Mouse (Mus musculus) forebrain, embryonic 13.5 days (tissue): Measurements from ENCODE around the gene Actr1a. TPM values are rescaled to one million over a fixed set of nuclear protein-coding genes. Genes with fewer than 3 reads are reported as not detected.

Source experiments
- ATAC-seq: fragments of 200-750 bp; cut with Nextera tagmentation; 2 replicates; pipeline ENCODE4 v1.8.0; 2017
- H3K27ac ChIP-seq: fragments of 300-500 bp; sonication (generic); 2 replicates; pipeline ENCODE4 v1.5.1; 2015; ENCODE audit warnings: inconsistent platforms, mild to moderate bottlenecking, moderate library complexity
- H3K27me3 ChIP-seq: fragments of 300-500 bp; sonication (generic); 2 replicates; pipeline ENCODE4 v1.6.1; 2015; ENCODE audit warnings: mild to moderate bottlenecking, inconsistent platforms
- H3K36me3 ChIP-seq: fragments of 300-500 bp; sonication (generic); 2 replicates; pipeline ENCODE4 v1.6.1; 2015; ENCODE audit warnings: mild to moderate bottlenecking, inconsistent platforms; ENCODE audit not compliant: poor library complexity, severe bottlenecking
- H3K4me1 ChIP-seq: fragments of 300-500 bp; sonication (generic); 2 replicates; pipeline ENCODE4 v1.6.1; 2015; ENCODE audit warnings: inconsistent platforms
- H3K4me2 ChIP-seq: fragments of 300-500 bp; sonication (generic); 2 replicates; pipeline ENCODE4 v1.6.1; 2015; ENCODE audit warnings: inconsistent platforms, mild to moderate bottlenecking, moderate library complexity
- H3K4me3 ChIP-seq: fragments of 300-500 bp; sonication (generic); 2 replicates; pipeline ENCODE4 v1.5.1; 2015; ENCODE audit warnings: mild to moderate bottlenecking, inconsistent platforms
- H3K9ac ChIP-seq: fragments of 300-500 bp; sonication (generic); 2 replicates; pipeline ENCODE4 v1.6.1; 2015; ENCODE audit warnings: mild to moderate bottlenecking, inconsistent platforms
- H3K9me3 ChIP-seq: fragments of 300-500 bp; sonication (generic); replicated peaks from 2 replicates; pipeline ENCODE4 v1.6.1; 2016; ENCODE audit warnings: inconsistent platforms
- WGBS: fragments of 180-500 bp; shearing (Covaris S2); methylation state at CpG from one replicate; pipeline ENCODE4 v1.1.7; 2015; 5-methylcytosine and 5-hydroxymethylcytosine counted together
- polyA plus RNA-seq: library from polyadenylated mRNA; unstranded; fragments of >200 nt; fragmentation: Nextera tagmentation; extraction: Ambion mirVana; gene quantifications from 2 replicates; pipeline ENCODE4 v1.2.1, GENCODE M21; 2015

Actr1a gene
- polyA plus RNA-seq: 285 and 307 TPM in 2 replicates

DNA sequence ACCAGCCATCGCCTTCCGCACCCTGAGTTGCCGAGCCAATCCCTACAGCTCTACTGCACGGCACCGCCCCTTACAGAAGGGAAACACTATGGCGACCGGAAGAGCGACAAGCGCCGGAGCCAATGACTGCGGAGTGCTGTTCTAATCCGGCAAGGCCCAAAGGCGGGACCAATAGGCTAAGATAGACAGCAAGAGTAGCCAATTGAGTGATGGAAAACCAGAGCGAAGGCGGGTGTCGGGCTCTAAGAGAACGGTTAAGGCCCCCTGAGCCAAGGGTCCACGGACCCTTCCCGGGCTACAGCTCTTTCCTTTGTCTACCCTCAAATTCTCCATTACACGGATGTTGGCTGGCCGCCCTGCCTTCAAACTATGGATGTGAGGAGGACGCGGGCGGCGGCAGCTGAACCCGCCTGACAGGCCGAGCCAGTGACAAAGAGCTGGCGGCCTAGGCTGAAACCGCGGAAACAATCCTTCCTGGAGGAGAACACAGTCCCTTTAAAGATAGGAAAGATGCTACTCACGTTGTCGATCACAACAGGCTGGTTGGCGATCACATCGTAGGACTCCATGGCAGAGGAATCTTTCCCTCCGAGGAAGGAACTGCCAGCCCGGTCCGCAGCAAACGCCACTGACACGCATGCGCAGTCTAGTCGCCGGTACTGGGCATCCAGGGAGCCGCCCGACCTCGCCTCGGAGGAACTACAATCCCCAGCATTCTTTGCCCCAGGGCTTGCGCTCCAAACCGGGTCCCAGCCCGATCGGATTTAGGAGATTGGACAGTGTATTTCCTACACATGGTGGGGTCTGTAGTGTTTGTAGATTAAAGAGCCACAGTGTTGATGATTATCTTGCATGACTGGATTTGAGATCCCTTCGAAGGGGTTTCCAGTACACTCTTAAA, at the start of gene Actr1a:
Gene Actr1a (minus strand): TSS at position 640 of the 901 bp plus-strand sequence.
- WGBS: under 1% methylated on average over 51 of the region's 51 CpGs
- Histone ChIP-seq H3K9me3 (no peaks in the 10 kb centered on the region), H3K4me2 (peak within 1 kb of the TSS; percentile 91), H3K27me3 (no peaks in the 10 kb centered on the region), H3K4me3 (peak within 1 kb of the TSS; percentile 87), H3K27ac (peak within 1 kb of the TSS; percentile 84), H3K4me1 (peaks cover 50% of the 10 kb centered on the region), H3K9ac (peak within 1 kb of the TSS; percentile 83), H3K36me3 (peaks cover 4% of the 10 kb centered on the region; the same call in 1 of the 2 replicates)
- ATAC-seq: peak; percentile 97

DNA sequence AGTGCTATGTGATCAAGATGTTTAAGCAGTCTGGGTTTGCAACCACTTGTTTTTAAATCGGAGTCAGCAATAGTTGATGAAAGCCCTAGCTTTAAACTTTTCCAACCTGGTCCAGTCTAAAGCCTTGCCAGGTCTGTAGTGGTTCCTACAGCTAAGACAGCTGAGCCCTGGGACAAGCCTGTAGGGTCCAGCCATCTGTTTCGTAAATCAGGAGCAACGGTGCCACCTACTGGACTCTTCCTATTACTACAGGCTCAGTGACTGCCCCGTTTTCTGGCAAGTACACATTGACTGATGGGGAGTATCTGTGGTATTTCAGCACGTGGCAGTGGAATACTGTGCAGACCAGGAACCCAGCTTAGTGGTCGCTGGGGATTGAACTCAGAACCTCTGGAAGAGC, 48.7 kb upstream of the Actr1a start:
- H3K4me2 ChIP-seq: no peak overlapping the region
- no peak overlapping the region for H3K4me3 ChIP-seq
- no peak overlapping the region for H3K9ac ChIP-seq
- peaks cover 47% of the 10 kb centered on the region for H3K4me1 ChIP-seq
- no peaks in the 10 kb centered on the region for H3K36me3 ChIP-seq
- H3K27me3 ChIP-seq: no peaks in the 10 kb centered on the region
- ATAC-seq: peak; percentile 70
- H3K27ac ChIP-seq: peak overlapping the region; percentile 41; the same call in 1 of the 2 replicates
- H3K9me3 ChIP-seq: no peaks in the 10 kb centered on the region
- WGBS: 5% methylated on average over 6 of the region's 6 CpGs

DNA sequence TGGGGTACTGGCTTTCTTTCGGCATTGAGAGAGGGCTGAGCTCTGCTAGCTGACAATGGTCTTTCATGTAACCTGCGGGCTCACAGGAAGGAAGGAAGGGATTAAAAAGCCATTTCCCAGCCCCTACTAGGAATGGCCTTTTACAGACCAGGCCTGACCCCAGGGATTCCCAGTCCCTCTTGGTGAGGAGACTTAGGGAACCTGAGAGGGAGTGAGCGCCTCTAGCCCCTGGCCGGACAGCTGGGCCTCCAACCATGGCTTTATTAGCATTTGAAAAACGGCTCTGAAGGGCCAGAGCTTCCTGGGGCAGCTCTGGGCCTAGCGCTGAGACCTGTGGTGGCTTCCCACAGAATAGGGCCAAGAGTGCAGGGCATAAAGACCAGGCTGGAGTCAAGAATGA, 48.0 kb upstream of the Actr1a start:
- Histone ChIP-seq H3K9me3 (no peaks in the 10 kb centered on the region), H3K4me2 (no peak overlapping the region), H3K4me1 (peaks cover 47% of the 10 kb centered on the region), H3K9ac (0 out of 2 replicates have a peak overlapping the region, but pooled peaks have one; percentile 14), H3K27ac (peak overlapping the region; percentile 41), H3K36me3 (no peaks in the 10 kb centered on the region), H3K4me3 (no peak overlapping the region), H3K27me3 (no peaks in the 10 kb centered on the region)
- WGBS: 6% methylated on average over 6 of the region's 6 CpGs
- ATAC-seq: no peak

DNA sequence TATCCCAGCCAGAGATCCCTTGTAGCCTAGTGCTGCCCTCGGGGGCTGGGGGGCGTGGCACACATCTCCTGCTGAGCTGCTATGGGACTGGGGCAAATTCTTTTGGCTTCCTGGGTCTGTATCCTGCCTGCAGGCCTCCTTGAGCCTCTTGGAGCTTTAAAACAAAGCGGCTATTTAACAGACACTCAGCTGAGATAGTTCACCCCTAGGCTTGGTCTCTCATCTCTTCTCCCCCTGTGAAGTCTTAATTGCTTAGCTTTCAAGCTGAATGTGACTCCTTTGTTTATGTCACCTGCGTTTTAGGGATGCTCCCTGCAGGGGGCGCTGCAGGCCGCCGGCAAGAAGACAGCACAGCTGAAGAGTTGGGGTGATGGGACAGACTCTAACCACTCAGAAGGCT, 39.9 kb upstream of the Actr1a start:
- 0 out of 2 replicates have a peak, but pooled peaks cover 3% of the 10 kb centered on the region for H3K9me3 ChIP-seq
- ATAC-seq: no peak
- H3K4me1 ChIP-seq: peaks cover 19% of the 10 kb centered on the region
- H3K27ac ChIP-seq: 0 out of 2 replicates have a peak overlapping the region, but pooled peaks have one; percentile 14
- H3K4me3 ChIP-seq: no peak overlapping the region
- H3K27me3 ChIP-seq: no peaks in the 10 kb centered on the region
- 0 out of 2 replicates have a peak, but pooled peaks cover 5% of the 10 kb centered on the region for H3K36me3 ChIP-seq
- H3K9ac ChIP-seq: no peak overlapping the region
- WGBS: 5% methylated on average over 7 of the region's 7 CpGs
- H3K4me2 ChIP-seq: no peak overlapping the region

DNA sequence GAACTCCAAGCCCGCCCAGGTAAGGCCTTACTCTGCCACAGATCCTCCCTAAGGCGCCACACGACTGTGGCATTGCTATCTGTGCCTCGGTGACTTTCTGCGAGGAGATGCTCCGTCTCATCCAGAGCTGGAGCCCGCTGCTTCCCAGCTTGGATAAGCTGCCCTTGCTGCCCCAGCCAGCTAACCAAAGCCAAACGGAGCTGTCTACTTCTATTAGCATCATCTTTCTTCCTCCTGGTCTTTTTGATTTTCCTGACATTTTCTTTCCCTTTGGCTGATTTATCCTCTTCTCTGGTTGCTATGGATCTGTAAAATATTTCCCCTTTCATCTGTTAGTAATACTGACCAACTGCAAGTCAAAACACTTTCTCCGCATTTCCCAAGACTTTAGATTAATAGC, 39.0 kb upstream of the Actr1a start:
- H3K27me3 ChIP-seq: no peaks in the 10 kb centered on the region
- H3K36me3 ChIP-seq: 0 out of 2 replicates have a peak, but pooled peaks cover 5% of the 10 kb centered on the region
- no peak overlapping the region for H3K27ac ChIP-seq
- H3K9ac ChIP-seq: no peak overlapping the region
- WGBS: 70% methylated on average over 9 of the region's 9 CpGs
- no peak for ATAC-seq
- H3K4me1 ChIP-seq: peaks cover 19% of the 10 kb centered on the region
- H3K4me2 ChIP-seq: no peak overlapping the region
- H3K4me3 ChIP-seq: no peak overlapping the region
- H3K9me3 ChIP-seq: 0 out of 2 replicates have a peak, but pooled peaks cover 3% of the 10 kb centered on the region

DNA sequence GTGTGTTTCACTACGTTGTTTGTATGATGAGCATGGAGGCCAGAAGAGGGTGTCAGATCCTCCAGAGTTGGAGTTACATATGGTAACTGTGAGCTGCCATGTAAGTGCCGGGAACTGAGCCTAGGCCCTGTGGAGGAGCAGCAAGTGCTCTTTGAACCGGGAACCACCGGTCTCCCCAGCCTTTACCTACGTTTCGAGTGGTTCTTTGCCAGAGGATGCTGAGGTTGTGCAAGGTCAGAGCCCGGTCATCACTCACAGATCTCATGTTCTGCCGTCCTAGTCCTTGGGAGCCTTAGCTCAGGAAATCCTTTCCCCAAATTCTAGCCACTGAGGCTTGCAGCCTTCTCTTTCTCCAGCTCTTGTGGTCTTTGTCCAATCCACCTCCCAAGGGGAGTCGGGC, 38.6 kb upstream of the Actr1a start:
- ATAC-seq: no peak
- Histone ChIP-seq H3K4me2 (no peak overlapping the region), H3K4me1 (peaks cover 19% of the 10 kb centered on the region), H3K9ac (no peak overlapping the region), H3K27me3 (no peaks in the 10 kb centered on the region), H3K9me3 (0 out of 2 replicates have a peak, but pooled peaks cover 3% of the 10 kb centered on the region), H3K27ac (no peak overlapping the region), H3K36me3 (0 out of 2 replicates have a peak, but pooled peaks cover 5% of the 10 kb centered on the region), H3K4me3 (no peak overlapping the region)
- 73% methylated on average over 9 of the region's 9 CpGs for WGBS

DNA sequence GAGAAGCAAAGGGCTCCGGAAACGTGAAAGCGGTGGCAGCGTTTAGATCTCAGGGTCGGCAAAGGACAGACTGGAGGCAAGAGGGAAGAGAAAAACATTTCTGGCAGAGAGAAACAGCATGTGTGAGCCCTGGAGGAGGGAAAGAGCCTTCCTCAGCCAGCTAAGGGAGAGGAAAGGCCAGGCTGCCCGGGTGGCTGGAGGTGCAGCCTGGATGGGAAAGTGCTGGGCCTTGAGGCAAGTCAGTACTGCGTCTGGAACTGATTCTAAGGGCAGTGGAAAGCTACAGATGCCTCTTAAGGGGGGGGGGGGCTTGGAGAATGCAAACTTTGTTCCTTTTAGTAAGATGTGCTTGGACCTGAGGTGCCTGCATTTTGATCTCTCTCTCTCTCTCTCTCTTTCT, 38.2 kb upstream of the Actr1a start:
- no peak overlapping the region for H3K9ac ChIP-seq

DNA sequence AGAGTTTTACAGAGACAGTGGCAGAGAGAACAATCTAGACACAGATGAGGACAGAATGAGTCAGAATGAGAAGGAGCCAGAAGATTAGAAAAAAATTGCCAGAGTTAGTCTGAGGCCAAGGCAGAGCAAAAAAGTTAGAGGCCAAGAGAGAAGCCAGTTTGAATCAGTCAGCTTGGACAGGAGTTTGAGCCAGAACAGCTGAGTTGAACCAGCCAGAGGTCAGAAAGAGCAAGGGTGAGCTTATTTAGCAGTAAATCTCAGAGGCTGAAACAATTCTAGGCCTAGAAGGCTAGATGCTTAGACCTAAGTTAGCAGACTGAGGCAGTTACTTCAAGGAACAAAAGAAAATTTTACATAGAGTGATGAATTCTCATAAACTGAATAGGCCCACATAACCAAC, 33.7 kb upstream of the Actr1a start:
- Histone ChIP-seq H3K36me3 (peaks cover 17% of the 10 kb centered on the region; the same call in 1 of the 2 replicates), H3K4me1 (peaks cover 13% of the 10 kb centered on the region), H3K27me3 (no peaks in the 10 kb centered on the region), H3K27ac (no peak overlapping the region), H3K9ac (no peak overlapping the region), H3K4me2 (no peak overlapping the region), H3K4me3 (no peak overlapping the region), H3K9me3 (0 out of 2 replicates have a peak, but pooled peaks cover 3% of the 10 kb centered on the region)
- ATAC-seq: no peak

More for the DNA sequence above, 38.2 kb upstream of the Actr1a start:
- WGBS: 67% methylated on average over 7 of the region's 7 CpGs
- ATAC-seq: no peak
- Histone ChIP-seq H3K4me3 (no peak overlapping the region), H3K27me3 (no peaks in the 10 kb centered on the region), H3K9me3 (0 out of 2 replicates have a peak, but pooled peaks cover 3% of the 10 kb centered on the region), H3K4me1 (peaks cover 19% of the 10 kb centered on the region), H3K27ac (peak overlapping the region; percentile 57; the same call in 1 of the 2 replicates), H3K36me3 (0 out of 2 replicates have a peak, but pooled peaks cover 5% of the 10 kb centered on the region), H3K4me2 (no peak overlapping the region)

DNA sequence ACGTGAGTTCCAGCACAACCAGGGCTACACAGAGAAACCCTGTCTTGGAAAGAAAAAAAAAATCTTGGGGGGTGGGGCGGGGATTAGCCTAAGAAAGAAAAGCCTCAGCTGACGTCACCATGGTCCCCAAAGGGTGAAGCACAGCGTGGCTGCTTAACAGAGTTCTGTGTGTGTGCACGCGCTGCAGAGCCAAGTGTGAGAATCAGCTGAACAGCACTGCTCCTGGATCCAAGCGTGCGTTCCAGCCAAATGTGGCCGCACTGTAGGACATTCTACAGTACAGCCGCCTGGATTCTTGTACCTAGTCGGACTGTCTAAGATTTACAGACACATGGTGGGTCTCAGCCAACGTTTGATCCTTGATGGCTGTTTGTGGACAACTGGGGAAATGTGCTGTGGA, 30.9 kb upstream of the Actr1a start:
- ATAC-seq: no peak
- H3K9ac ChIP-seq: no peak overlapping the region
- H3K4me1 ChIP-seq: peaks cover 30% of the 10 kb centered on the region
- H3K4me3 ChIP-seq: no peak overlapping the region
- WGBS: 55% methylated on average over 12 of the region's 12 CpGs
- no peak overlapping the region for H3K27ac ChIP-seq
- H3K9me3 ChIP-seq: no peaks in the 10 kb centered on the region
- H3K36me3 ChIP-seq: peaks cover 12% of the 10 kb centered on the region; the same call in 1 of the 2 replicates
- no peaks in the 10 kb centered on the region for H3K27me3 ChIP-seq
- no peak overlapping the region for H3K4me2 ChIP-seq

DNA sequence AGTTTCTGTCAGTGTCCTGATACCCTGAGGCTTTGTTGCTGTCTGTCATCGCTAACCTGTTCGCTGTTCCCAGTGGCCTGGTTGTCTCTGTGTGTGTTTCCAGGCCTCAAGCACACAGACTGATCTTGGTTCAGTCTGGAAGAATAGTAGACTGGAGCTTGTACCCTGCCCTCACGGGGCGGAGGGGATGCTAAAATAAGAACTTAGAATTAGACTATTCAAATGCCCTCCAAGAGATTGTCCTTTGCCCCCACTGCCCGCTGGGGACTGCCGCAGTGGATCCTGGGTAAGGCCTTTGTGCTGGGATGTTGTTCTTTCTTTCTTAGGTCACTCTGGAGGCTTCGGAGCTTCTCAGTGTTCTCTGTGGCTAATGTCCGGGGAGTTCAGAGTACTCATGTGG, 29.7 kb upstream of the Actr1a start:
- Histone ChIP-seq H3K9me3 (no peaks in the 10 kb centered on the region), H3K4me2 (no peak overlapping the region), H3K27me3 (no peaks in the 10 kb centered on the region), H3K4me3 (no peak overlapping the region), H3K9ac (no peak overlapping the region), H3K27ac (no peak overlapping the region), H3K4me1 (peaks cover 36% of the 10 kb centered on the region), H3K36me3 (peaks cover 12% of the 10 kb centered on the region; the same call in 1 of the 2 replicates)
- 86% methylated on average over 8 of the region's 8 CpGs for WGBS
- ATAC-seq: no peak

DNA sequence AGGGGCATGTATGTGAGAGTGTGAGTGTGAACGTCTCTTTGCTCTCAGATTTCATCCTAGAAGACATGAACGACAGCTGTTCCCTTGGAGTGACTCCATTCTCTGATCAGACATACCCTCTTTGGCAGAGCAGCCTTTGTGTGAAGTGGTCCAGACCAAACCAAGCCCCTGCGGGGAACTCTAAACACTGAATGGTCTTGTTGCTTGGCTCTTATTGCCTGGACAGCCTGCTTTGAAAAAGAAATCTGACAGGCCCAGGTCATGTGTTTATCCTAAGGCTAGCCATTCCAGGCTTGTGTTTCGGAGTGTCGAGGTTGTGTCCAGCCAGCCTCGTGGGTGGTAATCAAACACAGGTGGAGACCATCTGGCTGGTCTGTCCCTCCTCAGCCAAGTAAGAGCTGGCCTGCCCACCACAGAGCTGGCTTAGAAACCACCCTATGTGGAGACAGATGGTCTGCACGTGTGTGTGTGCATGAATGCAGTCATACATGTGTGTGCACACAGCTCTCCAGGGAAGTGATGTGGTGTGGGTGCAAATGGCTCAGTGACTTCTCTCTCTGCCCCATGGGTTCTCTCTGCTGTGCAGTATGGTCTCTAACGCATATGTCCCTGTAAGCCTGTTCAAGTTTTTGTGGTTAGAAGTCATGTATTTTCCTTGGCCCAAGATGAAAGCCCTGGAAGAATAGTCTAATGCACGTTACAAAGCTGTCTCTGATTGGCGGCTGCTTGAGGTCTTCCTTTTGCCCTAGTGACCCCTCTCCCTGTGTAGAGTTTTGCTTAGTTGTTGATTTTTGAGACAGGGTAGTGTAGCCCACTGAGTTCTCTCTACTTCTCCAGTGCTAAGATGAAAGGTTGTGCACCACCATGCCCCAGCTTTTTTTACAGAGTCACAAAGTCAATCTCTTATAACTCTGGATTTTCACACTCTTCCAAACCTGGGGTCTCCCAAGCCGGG, 27.1 kb upstream of the Actr1a start:
- H3K4me3 ChIP-seq: no peak overlapping the region
- H3K4me1 ChIP-seq: peaks cover 41% of the 10 kb centered on the region
- ATAC-seq: peak; percentile 83
- 46% methylated on average over 11 of the region's 11 CpGs for WGBS
- H3K36me3 ChIP-seq: peaks cover 12% of the 10 kb centered on the region; the same call in 1 of the 2 replicates
- no peaks in the 10 kb centered on the region for H3K9me3 ChIP-seq
- H3K4me2 ChIP-seq: no peak overlapping the region
- H3K9ac ChIP-seq: no peak overlapping the region
- no peaks in the 10 kb centered on the region for H3K27me3 ChIP-seq
- peak overlapping the region; percentile 65 for H3K27ac ChIP-seq
